Mouse (Mus musculus) layer of hippocampus, adult 9-10 months (tissue): ENCODE data around the gene Kdelc2.

Source experiments
- DNase-seq: peaks from one replicate; pipeline ENCODE4 v3.0.0; 2022; ENCODE audit warnings: low spot score

Kdelc2 gene

GRCm38 (mm10) chr9:53383951-53384866 is at the start of gene Kdelc2:
Gene Kdelc2, plus strand, starts transcription at chr9:53384025.
- DNase-seq: peak; percentile 57

GRCm38 (mm10) chr9:53335131-53335530 is 48.7 kb upstream of the Kdelc2 start:
- no peak for DNase-seq

- DNase-seq: no peak
These were observed 44.2 kb upstream of the Kdelc2 start for GRCm38 (mm10) chr9:53339603-53340002.

- no peak for DNase-seq
These were observed 43.4 kb upstream of the Kdelc2 start for GRCm38 (mm10) chr9:53340328-53340916.

- DNase-seq: no peak
These were observed 42.9 kb upstream of the Kdelc2 start for GRCm38 (mm10) chr9:53340969-53341368.

GRCm38 (mm10) chr9:53341981-53342380 is 41.8 kb upstream of the Kdelc2 start:
- DNase-seq: no peak

- no peak for DNase-seq
These were observed 39.0 kb upstream of the Kdelc2 start for GRCm38 (mm10) chr9:53344646-53345432.

- no peak for DNase-seq
These were observed 38.1 kb upstream of the Kdelc2 start for GRCm38 (mm10) chr9:53345728-53346127.

GRCm38 (mm10) chr9:53346402-53346801 is 37.4 kb upstream of the Kdelc2 start:
- no peak for DNase-seq

- no peak for DNase-seq
These were observed 34.6 kb upstream of the Kdelc2 start for GRCm38 (mm10) chr9:53349211-53349610.

GRCm38 (mm10) chr9:53350331-53350730 is 33.5 kb upstream of the Kdelc2 start:
- DNase-seq: no peak

GRCm38 (mm10) chr9:53351899-53352298 is 31.9 kb upstream of the Kdelc2 start:
- no peak for DNase-seq

GRCm38 (mm10) chr9:53353161-53353560 is 30.7 kb upstream of the Kdelc2 start:
- DNase-seq: no peak

GRCm38 (mm10) chr9:53356219-53357155 is 27.3 kb upstream of the Kdelc2 start:
- no peak for DNase-seq

- DNase-seq: no peak
These were observed 12.5 kb upstream of the Kdelc2 start for GRCm38 (mm10) chr9:53371339-53371738.

- DNase-seq: no peak
These were observed 7.9 kb upstream of the Kdelc2 start for GRCm38 (mm10) chr9:53375907-53376306.

- DNase-seq: no peak
These were observed 7.0 kb upstream of the Kdelc2 start for GRCm38 (mm10) chr9:53376820-53377219.

- DNase-seq: no peak
These were observed 6.2 kb upstream of the Kdelc2 start for GRCm38 (mm10) chr9:53377597-53377996.

GRCm38 (mm10) chr9:53378171-53378570 is 5.7 kb upstream of the Kdelc2 start:
- no peak for DNase-seq

- no peak for DNase-seq
These were observed 3.2 kb upstream of the Kdelc2 start for GRCm38 (mm10) chr9:53380595-53380994.

GRCm38 (mm10) chr9:53381113-53381615 is 2.7 kb upstream of the Kdelc2 start:
- DNase-seq: no peak
